Mouse (Mus musculus): ENCODE measurements around the gene Adam8. TPM values are rescaled to one million over a fixed set of nuclear protein-coding genes. Genes with fewer than 3 reads are reported as not detected.

Adam8 gene
- polyA plus RNA-seq, 1 experiment from 2014 or later: 3.6 TPM

DNA sequence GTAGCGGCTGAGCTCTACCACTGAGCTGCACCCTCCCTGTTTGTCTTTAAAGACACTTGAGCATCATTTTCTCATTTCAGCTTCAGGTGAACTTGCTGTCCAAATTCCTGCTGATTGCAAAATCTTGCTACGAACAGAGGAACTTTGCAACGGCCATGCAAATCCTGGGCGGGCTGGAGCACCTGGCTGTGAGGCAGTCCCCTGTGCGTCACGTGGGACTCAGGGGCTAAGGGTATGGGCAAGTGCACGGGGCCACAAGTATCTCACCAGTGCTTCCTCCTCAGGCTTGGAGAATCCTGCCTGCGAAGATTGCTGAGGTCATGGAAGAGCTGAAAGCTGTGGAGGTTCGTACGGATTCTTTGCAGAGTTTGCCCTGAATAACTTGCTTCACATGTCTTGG is 55.7 kb downstream of the Adam8 start:
- H3K4me1 ChIP-seq (ENCODE audit: control insufficient read depth, insufficient read depth, low read length): no peaks in the 10 kb centered on the region
- H3K9ac ChIP-seq (replicated peaks; ENCODE audit: low read length): no peak overlapping the region
- no peak for DNase-seq
- no peak overlapping the region for H3K4me2 ChIP-seq (ENCODE audit: low read length)
- peaks cover 10% of the 10 kb centered on the region for H3K27me3 ChIP-seq (ENCODE audit: control insufficient read depth, insufficient read depth, low read length)
- no peak for ATAC-seq (ENCODE audit: low FRiP score, low TSS enrichment)
- H3K36me3 ChIP-seq (ENCODE audit: control insufficient read depth, insufficient read depth, low read length): 0 out of 2 replicates have a peak, but pooled peaks cover 3% of the 10 kb centered on the region
- H3K9me3 ChIP-seq (ENCODE audit: control insufficient read depth, low read length): no peaks in the 10 kb centered on the region
- H3K27ac ChIP-seq (replicated peaks; ENCODE audit: low read depth, low read length): no peak overlapping the region
- H3K4me3 ChIP-seq (replicated peaks; ENCODE audit: low read depth, low read length): no peak overlapping the region
- WGBS: 85% methylated on average over 10 of the region's 10 CpGs

DNA sequence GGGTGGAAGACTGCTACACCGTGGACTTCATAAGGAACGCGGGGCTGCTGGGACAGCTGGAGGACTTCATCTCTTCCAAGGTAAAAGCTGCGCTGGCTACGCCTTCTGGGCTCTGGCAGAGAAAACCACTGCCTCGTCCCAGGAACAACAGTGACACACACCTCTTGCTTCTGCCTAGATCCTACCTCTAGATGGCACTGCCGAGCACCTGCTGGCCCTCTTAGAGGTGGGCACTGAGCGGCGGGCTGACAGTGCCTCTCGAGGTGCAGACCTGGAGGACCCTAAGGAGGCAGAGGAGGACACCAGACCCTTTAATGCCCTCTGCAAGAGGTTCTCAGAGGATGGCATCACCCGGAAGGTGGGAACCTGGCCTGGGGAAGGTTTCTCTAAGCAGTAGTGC is 61.6 kb downstream of the Adam8 start:
- Histone ChIP-seq H3K4me3 (replicated peaks; ENCODE audit: low read depth, low read length) (no peak overlapping the region), H3K36me3 (ENCODE audit: control insufficient read depth, insufficient read depth, low read length) (0 out of 2 replicates have a peak, but pooled peaks cover 13% of the 10 kb centered on the region), H3K27me3 (ENCODE audit: control insufficient read depth, insufficient read depth, low read length) (no peaks in the 10 kb centered on the region; the same call in 1 of the 2 replicates), H3K27ac (replicated peaks; ENCODE audit: low read depth, low read length) (no peak overlapping the region), H3K9me3 (ENCODE audit: control insufficient read depth, low read length) (no peaks in the 10 kb centered on the region), H3K9ac (replicated peaks; ENCODE audit: low read length) (no peak overlapping the region), H3K4me1 (ENCODE audit: control insufficient read depth, insufficient read depth, low read length) (no peaks in the 10 kb centered on the region), H3K4me2 (ENCODE audit: low read length) (no peak overlapping the region)
- ATAC-seq (ENCODE audit: low FRiP score, low TSS enrichment) (no peak), DNase-seq (peak; percentile 77)
- WGBS: 18% methylated on average over 11 of the region's 11 CpGs

MicroRNA genes within 50 kb of the gene (microRNA counts, 519-probe panel; counts per million panel counts)
- microRNA mmu-miR-202-3p: not detected
- not detected for microRNA mmu-miR-202-5p

Small RNAs within 50 kb of the gene (microRNA-seq; reads per million reads assigned to microRNA genes)
- gene Mir202: not detected
- gene Mir7062: 1.0 reads per million
- gene mmu-mir-7686: not detected

Other genes with a start within 250 kb of the Adam8 start
- gene Adgra1, start 158.4 kb downstream of the Adam8 start, polyA plus RNA-seq (2014; fragmentation: Nextera tagmentation; extraction: Ambion mirVana): 16.5 and 24.2 TPM in 2 replicates
- 20.6 and 22.9 TPM in 2 replicates for gene Kndc1, start 97.9 kb downstream of the Adam8 start, polyA plus RNA-seq (2014; fragmentation: Nextera tagmentation; extraction: Ambion mirVana)
- gene Utf1, start 48.8 kb downstream of the Adam8 start, polyA plus RNA-seq (2014; fragmentation: Nextera tagmentation; extraction: Ambion mirVana): not detected in 2 replicates
- gene 6430531B16Rik, start 13.8 kb downstream of the Adam8 start, polyA plus RNA-seq (2014; fragmentation: Nextera tagmentation; extraction: Ambion mirVana): 0.74 and 0.76 TPM in 2 replicates
- 51.5 and 55.9 TPM in 2 replicates for gene Zfp511, start 43.8 kb upstream of the Adam8 start, polyA plus RNA-seq (2014; fragmentation: Nextera tagmentation; extraction: Ambion mirVana)
- gene Tubgcp2, start 44.1 kb upstream of the Adam8 start, polyA plus RNA-seq (2014; fragmentation: Nextera tagmentation; extraction: Ambion mirVana): 58.6 and 64.7 TPM in 2 replicates
- gene Msx3, start 56.5 kb upstream of the Adam8 start, polyA plus RNA-seq (2014; fragmentation: Nextera tagmentation; extraction: Ambion mirVana): 5.1 and 5.8 TPM in 2 replicates
- gene Caly, start 90.0 kb upstream of the Adam8 start, polyA plus RNA-seq (2014; fragmentation: Nextera tagmentation; extraction: Ambion mirVana): 184 and 275 TPM in 2 replicates
- not detected in 2 replicates for gene Prap1, start 100.8 kb upstream of the Adam8 start, polyA plus RNA-seq (2014; fragmentation: Nextera tagmentation; extraction: Ambion mirVana)
- gene Fuom, start 109.9 kb upstream of the Adam8 start, polyA plus RNA-seq (2014; fragmentation: Nextera tagmentation; extraction: Ambion mirVana): 23.9 and 30.8 TPM in 2 replicates
- gene Paox, start 123.2 kb upstream of the Adam8 start, polyA plus RNA-seq (2014; fragmentation: Nextera tagmentation; extraction: Ambion mirVana): 5.5 and 6.7 TPM in 2 replicates
- gene Echs1, start 123.9 kb upstream of the Adam8 start, polyA plus RNA-seq (2014; fragmentation: Nextera tagmentation; extraction: Ambion mirVana): 129 TPM in 2 replicates
- 30.0 and 34.7 TPM in 2 replicates for gene Mtg1, start 145.0 kb upstream of the Adam8 start, polyA plus RNA-seq (2014; fragmentation: Nextera tagmentation; extraction: Ambion mirVana)
- 14.4 and 15.1 TPM in 2 replicates for gene Sprn, start 162.3 kb upstream of the Adam8 start, polyA plus RNA-seq (2014; fragmentation: Nextera tagmentation; extraction: Ambion mirVana)
- not detected in 2 replicates for gene Olfr522, start 172.2 kb upstream of the Adam8 start, polyA plus RNA-seq (2014; fragmentation: Nextera tagmentation; extraction: Ambion mirVana)
- gene Olfr523, start 180.7 kb upstream of the Adam8 start, polyA plus RNA-seq (2014; fragmentation: Nextera tagmentation; extraction: Ambion mirVana): not detected in 2 replicates
- not detected in 2 replicates for gene Olfr524, start 213.4 kb upstream of the Adam8 start, polyA plus RNA-seq (2014; fragmentation: Nextera tagmentation; extraction: Ambion mirVana)
- not detected in 2 replicates for gene Cd163l1, start 225.7 kb upstream of the Adam8 start, polyA plus RNA-seq (2014; fragmentation: Nextera tagmentation; extraction: Ambion mirVana)